Mouse (Mus musculus) fibroblast of lung, adult 2 months (primary cell): ENCODE measurements at regions not wholly inside any gene's neighbourhood (a gene's known extent, or its start where the extent isn't known, plus 50 kb on each side); places are given as distances from the start of the nearest gene placed in this dataset.

Experiments used
- DNase-seq: peaks from one replicate; pipeline ENCODE4 v3.0.0-alpha.2; 2011; ENCODE audit warnings: low read depth

GRCm38 (mm10) chr1:155472112-155472955 lies 55.1 kb upstream of the Xpr1 start:
- DNase-seq: no peak

- DNase-seq: no peak
These were observed 55.9 kb upstream of the Xpr1 start for GRCm38 (mm10) chr1:155472956-155473646.

- no peak for DNase-seq
These were observed 57.8 kb upstream of the Xpr1 start for GRCm38 (mm10) chr1:155474973-155475372.

GRCm38 (mm10) chr1:155476237-155476636 lies 59.0 kb upstream of the Xpr1 start:
- no peak for DNase-seq

- DNase-seq: no peak
These were observed 64.9 kb upstream of the Xpr1 start for GRCm38 (mm10) chr1:155482148-155482547.

- DNase-seq: no peak
These were observed 65.5 kb upstream of the Xpr1 start for GRCm38 (mm10) chr1:155482760-155483159.

GRCm38 (mm10) chr1:155483693-155484092 lies 66.5 kb upstream of the Xpr1 start:
- no peak for DNase-seq

GRCm38 (mm10) chr1:155487796-155488195 lies 70.1 kb upstream of the Acbd6 start:
- DNase-seq: no peak

GRCm38 (mm10) chr1:155488966-155489661 lies 68.8 kb upstream of the Acbd6 start:
- DNase-seq: no peak

- DNase-seq: no peak
These were observed 67.8 kb upstream of the Acbd6 start for GRCm38 (mm10) chr1:155490131-155490530.

GRCm38 (mm10) chr1:155491205-155492026 lies 66.5 kb upstream of the Acbd6 start:
- no peak for DNase-seq

- DNase-seq: no peak
These were observed 64.6 kb upstream of the Acbd6 start for GRCm38 (mm10) chr1:155493333-155493732.

- no peak for DNase-seq
These were observed 64.1 kb upstream of the Acbd6 start for GRCm38 (mm10) chr1:155493799-155494198.

GRCm38 (mm10) chr1:155494347-155494746 lies 63.6 kb upstream of the Acbd6 start:
- DNase-seq: no peak

GRCm38 (mm10) chr1:155499735-155500134 lies 58.2 kb upstream of the Acbd6 start:
- no peak for DNase-seq

GRCm38 (mm10) chr1:155502867-155503266 lies 55.1 kb upstream of the Acbd6 start:
- no peak for DNase-seq

GRCm38 (mm10) chr1:155504581-155505328 lies 53.2 kb upstream of the Acbd6 start:
- peak; percentile 71 for DNase-seq

- no peak for DNase-seq
These were observed 52.4 kb upstream of the Acbd6 start for GRCm38 (mm10) chr1:155505361-155506077.
